ENCODE assay signal across 19 mouse cellular contexts in genomic region chr1:38141371-38141770, GRCm38 (mm10). TPM values are rescaled to one million over a fixed set of nuclear protein-coding genes. Genes with fewer than 3 reads are reported as not detected.
DNase-seq lines count a peak whose midpoint lies in the region; ATAC-seq and TF ChIP-seq lines count a peak whose summit lies in the region.
"Had no signal": no experiment of that assay in that cellular context is flagged by ENCODE, and none has a peak within 500 bp of the region (broad histone marks: within the 10 kb centered on the region; RNA-seq: fewer than 3 reads in every experiment).

No protein-coding gene starts in this region.

- TF ChIP-seq RAD21 in MEL (IDR thresholded peaks at IDR 0.05; ENCODE audit: low read depth, low read length) = no peak

- H3K9me3 ChIP-seq in midbrain, embryonic 11.5 days (ENCODE audit: control insufficient read depth, low read length) = no peaks in the 10 kb centered on the region
- no peaks in the 10 kb centered on the region for H3K9me3 ChIP-seq in midbrain, embryonic 16.5 days (replicated peaks; ENCODE audit: control insufficient read depth, low read length, poor library complexity, severe bottlenecking)
- no peaks in the 10 kb centered on the region for H3K9me3 ChIP-seq in MEL (replicated peaks; ENCODE audit: insufficient read depth, low read length)
- H3K9me3 ChIP-seq: G1E had no signal

- intact Hi-C loops in left cerebral cortex, postnatal 4 days (cut with DNase I) = no loop called here

- no peak overlapping the region for H3K4me3 ChIP-seq in midbrain, embryonic 11.5 days (ENCODE audit: low read depth, low read length)
- H3K4me3 ChIP-seq in midbrain, embryonic 16.5 days (ENCODE audit: low read depth, low read length) = no peak overlapping the region
- no peak overlapping the region for H3K4me3 ChIP-seq in MEL (ENCODE audit: control insufficient read depth in 1 of 2, insufficient read depth in 1 of 2, low read depth in 2 of 2, low read length in 2 of 2)

- DNase-seq in midbrain, embryonic 11.5 days (ENCODE audit: low spot score, missing footprints) = peak; percentile 54
- no peak for DNase-seq in MEL (ENCODE audit: low read depth, low spot score)
- no peak for DNase-seq in left cerebral cortex, postnatal 4 days
- DNase-seq: adrenal gland, adult 2 months; adrenal gland, adult 8-10 months; adrenal gland, postnatal 10 days; adrenal gland, postnatal 14 days; adrenal gland, postnatal 25 days; adrenal gland, postnatal 36 days; cerebellum, adult 11 months; cerebellum, adult 11-12 months; cerebellum, adult 18-20 months; cerebellum, adult 2 months had no signal

- no peak overlapping the region for H3K27ac ChIP-seq in midbrain, embryonic 11.5 days (ENCODE audit: low read depth, low read length)
- H3K27ac ChIP-seq in midbrain, embryonic 16.5 days (ENCODE audit: low read length) = no peak overlapping the region
- H3K27ac ChIP-seq in MEL (ENCODE audit: control insufficient read depth, low read depth, low read length) = no peak overlapping the region

- no peak overlapping the region for H3K9ac ChIP-seq in midbrain, embryonic 11.5 days (ENCODE audit: low read length)
- no peak overlapping the region for H3K9ac ChIP-seq in midbrain, embryonic 16.5 days (ENCODE audit: low read depth, low read length)
- H3K9ac ChIP-seq in MEL (ENCODE audit: control insufficient read depth, low read depth, low read length, poor library complexity, severe bottlenecking) = no peak overlapping the region

- H3K79me2 ChIP-seq in MEL (ENCODE audit: control insufficient read depth, insufficient read depth, low read length, poor library complexity) = no peaks in the 10 kb centered on the region

- no peak for TF ChIP-seq POLR2A in MEL (IDR thresholded peaks at IDR 0.05; ENCODE audit: control insufficient read depth in 1 of 2, insufficient read depth in 1 of 2, low read depth in 1 of 2, low read length in 2 of 2, poor library complexity in 1 of 2)

- no peak for TF ChIP-seq EP300 in MEL (IDR thresholded peaks at IDR 0.05; ENCODE audit: low read depth in 1 of 2, low read length in 2 of 2)

- no peaks in the 10 kb centered on the region for H3K27me3 ChIP-seq in midbrain, embryonic 11.5 days (ENCODE audit: control insufficient read depth, insufficient read depth, low read length)
- no peaks in the 10 kb centered on the region for H3K27me3 ChIP-seq in midbrain, embryonic 16.5 days (ENCODE audit: control insufficient read depth, insufficient read depth, low read depth, low read length)
- peaks cover 2 to 3% of the 10 kb centered on the region in 2 experiments for H3K27me3 ChIP-seq in MEL (ENCODE audit: control insufficient read depth in 1 of 2, insufficient read depth in 2 of 2, low read length in 2 of 2)
- H3K27me3 ChIP-seq: CH12.LX had no signal

- H3K4me2 ChIP-seq in midbrain, embryonic 11.5 days = no peak overlapping the region
- no peak overlapping the region for H3K4me2 ChIP-seq in midbrain, embryonic 16.5 days (ENCODE audit: low read length)

- WGBS in midbrain, embryonic 11.5 days = 77% methylated on average over 1 of the region's 1 CpGs
- 83% methylated on average over 1 of the region's 1 CpGs for WGBS in midbrain, embryonic 16.5 days

- ATAC-seq in midbrain, embryonic 11.5 days (ENCODE audit: low FRiP score) = no peak
- ATAC-seq in midbrain, embryonic 16.5 days = no peak
- ATAC-seq: activated CD4-positive, CD25-positive, alpha-beta regulatory T cell, adult 4 months; CD4-positive, CD25-positive, alpha-beta regulatory T cell, adult 4 months; Patski had no signal

- H3K36me3 ChIP-seq in midbrain, embryonic 11.5 days (ENCODE audit: control insufficient read depth, insufficient read depth, low read length) = no peaks in the 10 kb centered on the region
- no peaks in the 10 kb centered on the region for H3K36me3 ChIP-seq in midbrain, embryonic 16.5 days (ENCODE audit: control insufficient read depth, insufficient read depth, low read length)
- H3K36me3 ChIP-seq in MEL (ENCODE audit: control insufficient read depth in 1 of 2, insufficient read depth in 2 of 2, low read length in 2 of 2) = peaks cover 0 to 5% of the 10 kb centered on the region in 2 experiments; a peak in 2 of 4 replicates
- H3K36me3 ChIP-seq: G1E had no signal

- no peak for TF ChIP-seq CTCF in MEL (IDR thresholded peaks at IDR 0.05 in 2 of 3, conservative IDR thresholded peaks at IDR 0.05 in 1 of 3; ENCODE audit: control insufficient read depth in 1 of 3, insufficient read depth in 1 of 3, low read depth in 2 of 3, low read length in 3 of 3, poor library complexity in 1 of 3, severe bottlenecking in 1 of 3)

- no peaks in the 10 kb centered on the region for H3K4me1 ChIP-seq in midbrain, embryonic 11.5 days (ENCODE audit: control insufficient read depth, insufficient read depth, low read length)
- no peaks in the 10 kb centered on the region for H3K4me1 ChIP-seq in midbrain, embryonic 16.5 days (ENCODE audit: control insufficient read depth, insufficient read depth, low read length)
- H3K4me1 ChIP-seq in MEL (ENCODE audit: control insufficient read depth in 1 of 2, insufficient read depth in 2 of 2, low read length in 2 of 2) = peaks cover 0 to 7% of the 10 kb centered on the region in 2 experiments; a peak in 2 of 4 replicates

TF ChIP-seq in MEL, 35 proteins besides CTCF, POLR2A, EP300 and RAD21:
- TF ChIP-seq NELFE (IDR thresholded peaks at IDR 0.05; ENCODE audit: low read depth, low read length) (no peak), USF1 (IDR thresholded peaks at IDR 0.05; ENCODE audit: low read depth, low read length) (0 out of 2 replicates have a peak, but pooled peaks have one; percentile 54), KAT2A (conservative IDR thresholded peaks at IDR 0.05; ENCODE audit: low read depth, low read length) (no peak), HCFC1 (IDR thresholded peaks at IDR 0.05; ENCODE audit: low read depth, low read length) (no peak), ZNF384 (IDR thresholded peaks at IDR 0.05; ENCODE audit: low read depth, low read length) (no peak), TAL1 (IDR thresholded peaks at IDR 0.05; ENCODE audit: low read length) (no peak)

RNA-seq across cellular contexts. Expression of gene Rev1, which starts 11.8 kb away (rescaled TPM):
- 31.6 and 38.0 TPM in 2 replicates for polyA plus RNA-seq in midbrain, embryonic 11.5 days (2014; fragmentation: Nextera tagmentation; extraction: Ambion mirVana)
- polyA plus RNA-seq in midbrain, embryonic 16.5 days (2015; fragmentation: Nextera tagmentation; extraction: Ambion mirVana) = 35.3 and 39.3 TPM in 2 replicates
- total RNA-seq in MEL (2012; rRNA removed) = 25.6 and 28.9 TPM in 2 replicates
- 10 to 100 TPM in 1 of 2 experiments, not detected in 1; 31.0 TPM for polyA plus RNA-seq in MEL (2012; ENCODE audit: insufficient read depth in 1 of 2, insufficient read length in 2 of 2, low read depth in 1 of 2, low replicate concordance in 2 of 2, missing spikeins in 1 of 2)
- total RNA-seq in left cerebral cortex, postnatal 4 days (2021) = 10 to 100 TPM; 49.7 to 51.4 TPM
